Mouse (Mus musculus) ovary, adult 18-20 months (tissue): Measurements from ENCODE around the gene Maml3.

Source experiments
- DNase-seq: peaks from one replicate; pipeline ENCODE4 v3.0.0; 2022; ENCODE audit warnings: low spot score, mixed read lengths

Maml3 gene

DNA sequence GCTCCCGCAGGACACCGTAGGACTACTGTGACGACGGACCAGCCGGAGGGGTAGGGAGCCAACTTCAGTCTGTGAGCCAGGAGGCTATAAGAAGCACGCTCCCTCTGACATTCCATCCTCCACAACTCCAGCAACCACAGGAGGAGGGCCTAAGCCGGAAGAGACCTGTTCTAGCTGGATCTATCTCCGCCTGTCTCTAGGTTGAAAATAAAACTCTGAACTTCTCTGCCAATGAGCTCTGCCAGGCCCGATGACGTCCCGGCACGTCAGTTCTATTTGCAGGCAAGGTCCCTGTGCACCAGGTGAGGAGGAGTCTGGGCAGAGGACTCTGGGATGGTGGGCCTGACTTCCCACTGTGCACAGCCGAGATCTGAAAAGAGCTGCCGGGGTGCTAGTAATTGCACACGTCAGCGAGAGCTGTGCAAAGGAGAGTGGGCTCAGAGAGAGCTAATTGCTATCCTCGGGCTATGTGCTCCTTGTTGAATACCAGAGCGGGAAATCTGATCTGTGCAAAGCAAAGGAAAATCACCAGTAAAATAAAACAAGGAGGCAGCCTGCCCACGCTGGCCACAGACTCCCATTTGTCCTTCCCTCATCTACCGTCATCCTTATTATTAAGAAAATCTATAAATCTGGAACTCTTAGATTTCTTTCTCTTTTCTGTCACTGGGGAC lies 58.7 kb downstream of the Maml3 start:
- DNase-seq, result peak; percentile 68

DNA sequence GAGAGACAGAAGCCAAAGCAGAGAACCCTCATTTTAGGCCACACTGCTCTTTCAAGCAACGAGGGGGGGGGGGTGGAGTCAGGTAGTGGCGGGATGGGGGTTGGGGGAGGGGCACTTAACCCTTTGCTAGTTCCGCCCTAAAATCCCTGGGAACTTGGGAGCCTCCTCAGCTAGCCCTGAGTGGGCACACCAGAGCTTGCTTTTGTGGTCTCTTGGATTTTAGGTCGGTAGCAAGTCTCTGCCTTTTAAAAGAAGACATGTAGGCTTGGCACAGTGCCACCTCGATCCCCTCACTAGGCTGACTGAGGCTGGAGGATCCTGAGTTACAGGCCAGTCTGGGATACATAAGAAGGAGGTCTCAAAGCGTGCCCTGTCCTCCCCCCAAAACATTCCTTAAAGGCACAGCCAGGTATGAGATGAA lies 59.6 kb downstream of the Maml3 start:
- DNase-seq, result no peak

DNA sequence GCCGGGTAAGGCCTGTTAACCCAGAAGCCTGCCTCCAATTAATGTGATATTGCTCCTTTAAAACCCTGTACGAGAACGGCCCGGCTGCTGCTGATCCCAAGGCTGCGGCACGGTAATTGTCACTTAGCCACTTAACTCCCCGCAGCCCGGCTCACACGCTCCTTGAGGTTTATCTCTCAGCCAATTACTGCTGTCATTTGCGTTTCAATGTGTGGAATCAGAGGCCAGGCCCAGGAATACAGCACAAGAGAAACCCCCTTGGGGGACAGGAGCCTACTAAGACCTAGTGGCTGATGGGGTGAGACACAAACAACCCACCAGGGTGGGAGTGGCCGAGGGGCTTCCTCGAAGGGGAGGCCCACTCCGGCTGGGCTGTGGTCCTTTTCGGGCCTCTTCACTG lies 60.2 kb downstream of the Maml3 start:
- no peak for DNase-seq

DNA sequence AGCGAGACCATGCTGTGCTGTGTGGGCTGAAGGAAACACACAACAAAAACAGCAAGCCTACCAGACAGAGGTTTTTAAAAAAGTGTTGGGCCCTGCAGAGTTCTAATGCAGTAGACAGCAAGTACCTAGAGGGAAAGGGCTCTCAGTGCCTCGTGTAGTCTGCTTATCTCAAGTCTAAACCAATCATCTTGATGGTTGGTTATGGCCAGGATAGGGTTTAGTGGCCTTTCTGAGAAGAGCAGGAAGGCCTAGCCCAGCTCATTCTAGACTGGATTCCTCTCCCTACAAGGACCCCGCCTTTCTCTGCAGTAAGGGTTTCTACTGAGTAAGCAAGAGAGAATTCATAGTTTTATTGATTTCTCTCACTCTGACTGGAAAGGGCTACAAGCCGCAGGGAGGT lies 61.0 kb downstream of the Maml3 start:
- no peak for DNase-seq

DNA sequence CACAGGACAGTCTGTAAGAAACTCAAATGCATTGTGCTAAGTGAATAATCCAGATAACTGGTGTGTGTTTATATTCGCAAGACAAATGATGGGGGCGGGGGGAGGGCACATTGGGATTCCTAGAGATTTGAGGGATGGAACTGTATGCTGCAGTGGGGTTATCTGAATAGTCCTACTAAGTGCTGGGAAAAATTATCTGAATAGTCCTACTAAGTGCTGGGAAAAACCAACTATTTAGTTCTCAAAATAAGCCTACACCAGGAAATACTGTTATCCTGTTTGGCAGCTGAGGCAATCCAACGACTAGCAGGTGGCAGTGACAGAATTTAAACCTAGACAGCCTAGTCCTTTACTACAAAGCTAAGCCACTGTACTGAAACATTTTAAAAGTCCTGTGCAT lies 62.2 kb downstream of the Maml3 start:
- DNase-seq, result no peak

DNA sequence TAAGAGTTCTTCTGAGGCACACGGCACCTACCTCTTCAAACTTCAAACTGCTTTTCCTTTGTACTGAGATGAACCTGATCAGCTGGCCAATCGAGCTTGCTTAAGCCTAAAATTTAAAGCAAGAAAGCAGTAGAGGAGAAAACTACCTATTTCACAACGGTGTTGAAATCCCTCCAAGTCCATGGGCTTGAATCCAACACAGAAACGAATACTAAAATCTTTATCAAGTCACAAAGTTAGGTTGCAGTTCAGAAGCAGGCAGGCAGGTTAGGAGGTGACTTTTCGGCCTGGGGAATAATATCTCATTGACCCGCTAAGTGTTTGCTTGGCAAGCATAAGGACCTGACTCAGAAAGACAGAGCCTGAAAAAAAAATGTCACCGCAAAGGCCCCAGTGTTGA lies 64.9 kb downstream of the Maml3 start:
- no peak for DNase-seq

DNA sequence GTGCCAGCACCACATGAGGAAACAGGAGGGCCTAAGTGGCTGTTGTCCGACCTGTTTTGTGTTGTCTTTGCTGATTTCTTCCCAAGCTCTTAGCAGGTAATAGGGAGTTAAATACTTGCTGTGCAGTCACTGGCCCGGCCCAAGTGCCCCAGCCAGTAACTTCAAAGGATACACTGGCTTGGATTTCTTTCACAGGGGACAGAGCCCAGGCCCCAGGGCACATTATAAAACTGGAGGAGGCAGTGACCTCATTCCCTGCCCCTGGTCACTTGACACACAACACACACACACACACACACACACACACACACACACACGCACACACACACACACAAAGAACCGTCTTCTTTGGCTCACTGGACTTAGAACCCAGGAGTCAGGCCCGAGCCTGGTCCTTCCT lies 67.6 kb downstream of the Maml3 start:
- DNase-seq, result no peak

DNA sequence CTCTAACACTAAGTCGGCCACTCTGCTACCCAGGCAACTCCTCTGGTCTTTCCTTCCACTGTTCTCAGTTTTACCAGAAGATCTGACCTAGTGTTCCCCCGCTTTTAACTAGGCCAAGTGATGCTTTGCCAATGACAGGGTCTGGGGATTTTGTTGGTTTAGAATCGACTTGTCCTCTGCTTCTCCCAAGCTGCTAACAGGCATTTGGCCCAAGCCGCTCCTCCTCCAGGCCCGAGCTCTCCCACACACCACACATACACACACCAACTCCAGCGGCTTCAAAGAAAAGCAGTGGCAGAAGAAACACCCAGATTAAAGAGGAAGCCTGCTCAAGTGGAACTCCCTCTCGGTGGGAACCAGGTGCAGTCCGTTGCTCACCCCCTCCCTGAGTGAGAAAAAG lies 69.5 kb downstream of the Maml3 start:
- peak; percentile 51 for DNase-seq

DNA sequence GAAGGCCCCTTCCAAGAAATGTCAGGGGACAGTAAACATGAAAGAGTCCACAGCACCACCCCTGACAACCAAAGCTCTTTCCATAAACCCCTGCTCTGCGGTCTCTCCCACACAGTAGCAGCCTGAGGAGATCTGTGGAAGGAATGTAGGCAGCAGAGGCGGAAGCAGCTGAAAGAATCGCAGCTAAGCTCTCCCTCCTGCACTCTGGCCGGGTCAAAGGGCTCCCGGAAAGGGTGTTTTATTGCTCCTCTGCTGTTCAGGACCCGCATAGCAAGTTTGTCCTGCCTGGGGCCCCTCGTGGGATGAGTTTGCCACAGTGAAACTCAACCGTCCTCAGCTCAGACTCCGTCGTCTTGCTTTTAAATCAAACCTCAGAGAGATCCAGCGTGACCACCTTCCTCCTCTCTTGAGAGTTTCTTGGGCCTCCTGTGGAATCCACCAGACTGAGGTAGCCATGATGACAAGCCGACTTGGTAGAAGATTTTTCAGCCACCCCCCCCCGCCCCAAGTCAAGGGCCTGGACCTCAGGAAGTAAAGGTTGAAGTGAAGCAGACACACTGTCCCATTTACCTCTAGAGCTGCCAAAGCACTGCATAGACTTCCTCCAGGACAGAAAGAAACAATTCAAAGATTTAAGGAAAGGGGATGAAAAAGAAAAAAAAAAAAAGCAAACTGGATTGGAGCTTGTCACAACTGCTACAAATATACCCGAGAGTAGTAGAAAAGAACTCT lies 70.9 kb downstream of the Maml3 start:
- DNase-seq, result no peak

DNA sequence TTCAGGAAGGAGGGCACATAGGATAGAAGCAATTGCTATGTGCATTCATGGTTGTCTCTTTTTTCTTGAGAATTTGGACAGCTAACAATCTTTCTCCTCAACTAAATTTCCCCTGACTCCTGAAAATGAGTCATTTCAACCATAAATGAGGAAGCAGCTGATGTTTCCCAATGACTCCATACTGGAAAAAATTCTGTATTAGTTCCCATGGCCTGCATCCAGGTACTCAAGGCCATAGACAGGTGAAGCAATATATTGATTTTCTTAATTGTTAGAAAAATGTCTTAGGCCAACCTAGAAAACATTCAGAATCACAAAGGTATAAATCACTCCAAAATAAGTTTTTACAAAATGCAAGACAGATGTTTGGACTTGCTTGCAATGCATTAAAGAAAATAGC lies 73.5 kb downstream of the Maml3 start:
- no peak for DNase-seq

DNA sequence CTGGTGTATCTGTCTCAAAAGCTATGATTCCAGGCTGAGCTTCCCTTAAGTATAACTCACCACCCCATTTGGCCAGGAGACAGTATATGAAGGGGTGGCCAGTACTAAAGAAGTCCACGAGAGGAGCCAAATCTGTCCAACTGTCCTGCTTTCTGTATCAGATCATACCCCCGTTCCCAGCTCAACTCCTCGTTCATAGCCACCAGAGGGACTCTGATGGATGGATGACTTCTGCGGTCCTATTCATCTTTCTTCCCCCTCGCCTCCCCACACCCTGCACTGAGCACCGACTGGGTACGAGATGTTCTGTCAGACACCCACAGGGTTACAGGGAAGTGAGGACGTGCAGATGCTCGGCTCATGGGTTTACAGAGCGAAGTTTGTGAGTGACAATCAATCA lies 74.8 kb downstream of the Maml3 start:
- DNase-seq, result no peak

DNA sequence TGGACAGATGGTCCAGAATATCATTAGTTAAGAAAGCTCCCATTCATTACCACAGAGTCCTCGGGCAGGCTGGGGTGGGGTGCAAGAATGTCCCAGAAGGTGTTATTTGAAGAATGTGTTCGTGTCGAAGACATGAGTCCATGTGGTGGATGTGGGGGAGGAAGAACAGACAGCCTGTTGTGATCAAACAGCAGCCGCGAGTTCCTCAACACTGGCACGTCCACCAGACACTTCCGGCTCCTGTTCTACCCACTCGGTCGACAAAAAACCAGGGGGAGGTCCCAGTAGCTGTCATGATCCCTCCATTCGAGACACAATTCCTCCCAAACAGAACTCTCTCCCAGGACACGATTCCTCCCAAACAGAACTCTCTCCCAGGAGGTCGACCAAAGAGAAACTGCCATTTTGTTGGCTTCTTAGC lies 75.2 kb downstream of the Maml3 start:
- no peak for DNase-seq

DNA sequence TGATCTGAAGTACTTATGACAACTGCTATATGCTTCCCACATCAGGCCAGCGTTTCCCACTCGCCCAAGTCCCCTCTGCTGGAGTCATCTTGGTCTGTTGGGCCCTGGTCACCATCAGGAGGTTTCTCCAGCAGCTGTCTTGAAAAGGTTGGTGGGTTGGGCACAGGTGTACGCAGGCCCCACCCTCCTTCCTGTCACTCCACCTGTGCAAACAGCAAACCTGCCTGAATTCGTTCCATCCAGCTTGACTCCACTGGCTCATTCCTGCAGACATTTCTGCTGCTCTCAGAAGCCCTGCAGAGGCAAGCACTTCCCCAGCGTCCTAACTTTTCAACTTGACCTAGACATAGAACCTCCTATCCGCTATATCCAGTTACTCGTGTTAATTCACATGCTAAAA lies 76.9 kb downstream of the Maml3 start:
- no peak for DNase-seq

DNA sequence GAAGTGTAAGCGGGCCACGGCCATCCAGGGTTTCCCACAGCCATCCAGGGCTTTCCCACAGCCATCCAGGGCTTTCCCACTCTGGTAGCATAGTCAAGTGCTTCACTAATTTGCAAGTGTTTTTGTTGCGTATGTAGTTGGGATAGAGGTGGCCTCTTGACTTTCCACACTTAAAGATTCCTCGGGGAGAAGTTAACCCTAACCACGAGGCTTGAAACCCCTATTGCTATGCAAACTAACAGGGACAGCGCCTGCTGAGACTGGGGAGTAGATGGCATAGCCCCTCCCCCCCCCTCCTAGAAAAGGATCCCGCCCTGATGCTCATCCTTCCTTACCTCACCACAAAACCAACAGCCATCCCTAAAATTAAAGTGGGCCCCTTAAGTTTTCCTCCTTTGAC lies 82.4 kb downstream of the Maml3 start:
- no peak for DNase-seq

DNA sequence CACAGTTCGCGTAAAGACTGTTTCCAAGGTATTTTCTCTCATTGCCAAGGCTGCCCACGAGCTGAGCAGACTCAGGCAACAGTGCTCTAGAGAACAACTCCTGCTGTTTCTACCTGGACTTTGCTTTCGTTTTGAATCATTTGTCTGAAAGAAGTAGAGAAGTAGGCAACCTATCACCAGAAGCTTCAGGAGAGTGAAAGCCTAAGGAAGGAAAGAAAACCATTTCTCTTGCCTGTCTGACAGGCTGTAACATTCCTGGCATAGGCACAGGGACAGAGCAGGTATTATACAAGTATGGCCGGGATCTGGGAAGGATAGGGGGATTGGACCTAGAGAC lies 86.8 kb downstream of the Maml3 start:
- no peak for DNase-seq

DNA sequence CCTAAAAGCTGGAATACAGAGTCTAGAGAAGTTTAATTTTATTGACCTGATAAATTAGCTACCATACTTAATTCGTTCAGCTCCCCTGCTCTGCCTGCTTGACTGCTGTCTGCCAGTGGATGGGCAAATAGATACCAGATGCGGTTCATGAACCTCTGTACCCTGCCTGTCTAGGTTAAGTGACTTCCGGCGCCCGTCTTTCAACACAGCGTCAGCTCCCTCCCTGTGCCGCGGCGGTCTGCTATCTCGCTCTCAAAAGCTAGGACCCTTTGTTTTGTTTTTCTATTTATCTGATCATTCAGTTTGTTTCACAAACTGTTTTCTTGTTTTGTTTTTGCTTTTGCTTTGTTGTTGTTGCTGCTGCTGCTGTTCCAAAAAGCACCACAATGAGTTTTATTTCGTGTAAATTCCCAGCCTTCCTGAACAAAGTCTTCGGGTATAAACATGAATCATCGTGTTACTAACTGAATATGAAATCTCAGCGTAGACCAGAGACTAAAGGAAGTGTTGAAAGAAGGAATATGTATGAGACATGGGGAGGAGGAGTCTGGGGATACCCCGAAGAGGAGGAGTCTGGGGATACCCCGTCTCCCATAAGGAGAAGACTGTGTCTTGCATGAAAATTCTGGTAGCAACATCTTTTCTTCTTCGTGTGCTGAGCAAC lies 87.3 kb downstream of the Maml3 start:
- DNase-seq, result no peak

DNA sequence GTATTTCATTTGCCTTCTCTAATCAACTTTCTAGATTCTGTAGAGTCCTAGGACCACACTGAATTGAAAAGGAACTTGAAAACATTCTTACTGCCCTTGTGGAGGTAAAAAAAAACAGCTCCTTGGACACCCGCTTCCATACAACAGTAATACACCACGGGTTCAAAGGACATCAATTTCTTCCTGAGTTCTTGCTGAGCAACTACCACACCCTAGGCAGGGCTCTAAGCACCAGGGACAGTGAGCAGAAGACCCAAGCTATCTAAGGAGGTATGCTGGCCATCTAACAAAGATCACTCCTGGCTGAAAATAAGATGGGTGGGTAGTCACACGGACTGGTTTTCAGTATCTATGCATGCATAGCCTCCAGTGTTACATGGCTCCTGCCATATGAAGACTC lies 88.7 kb downstream of the Maml3 start:
- DNase-seq, result no peak

DNA sequence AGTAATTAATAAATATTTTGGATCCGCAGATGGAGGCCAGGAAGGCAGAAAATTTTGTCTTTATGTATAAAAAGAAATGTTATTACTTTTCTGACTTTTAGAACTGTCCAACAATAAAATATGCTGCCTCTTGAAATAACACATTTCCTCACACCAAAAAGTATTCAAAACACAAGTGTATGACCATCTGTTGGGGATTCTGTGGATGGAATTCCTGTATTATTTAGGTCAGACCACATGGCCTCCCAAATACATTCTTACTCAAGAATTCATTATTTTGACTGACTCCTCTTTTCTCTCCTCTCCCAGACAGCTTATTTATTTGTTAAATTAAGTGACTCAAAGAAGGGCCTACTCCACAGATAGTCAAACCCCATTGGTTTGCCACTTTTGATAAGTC lies 89.3 kb downstream of the Maml3 start:
- no peak for DNase-seq

DNA sequence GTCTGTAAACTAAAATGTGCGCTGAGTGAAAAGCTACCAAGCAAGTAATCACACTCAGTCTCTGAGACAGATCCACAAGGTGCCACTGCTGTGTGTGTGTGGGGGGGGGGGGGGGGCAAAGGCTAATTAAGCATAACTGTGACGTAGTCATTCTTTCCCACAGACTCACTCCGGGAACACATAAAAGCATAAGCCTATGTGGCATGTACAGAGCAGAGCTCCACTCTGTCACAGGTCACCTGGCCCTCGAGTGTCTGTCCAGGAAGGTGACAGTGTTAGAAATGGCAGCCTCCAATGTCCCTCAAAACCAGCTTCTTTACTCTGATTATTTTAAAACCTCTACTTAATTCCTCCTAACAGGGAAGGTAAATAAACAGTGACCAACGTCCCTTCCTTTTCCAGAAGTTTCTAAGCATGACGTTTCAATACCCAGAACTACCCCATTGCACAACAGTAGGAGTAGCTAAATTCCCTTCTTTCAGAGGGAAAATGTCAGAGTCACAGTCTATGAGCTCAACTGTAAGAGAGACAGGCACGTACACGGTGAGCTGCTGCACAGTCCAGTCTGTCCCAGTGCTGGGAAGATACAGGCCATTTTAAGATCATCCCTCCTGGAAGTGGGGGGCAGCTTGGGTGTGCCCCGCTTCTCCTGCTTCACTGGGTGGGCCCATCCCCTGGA lies 93.7 kb downstream of the Maml3 start:
- DNase-seq, result no peak

DNA sequence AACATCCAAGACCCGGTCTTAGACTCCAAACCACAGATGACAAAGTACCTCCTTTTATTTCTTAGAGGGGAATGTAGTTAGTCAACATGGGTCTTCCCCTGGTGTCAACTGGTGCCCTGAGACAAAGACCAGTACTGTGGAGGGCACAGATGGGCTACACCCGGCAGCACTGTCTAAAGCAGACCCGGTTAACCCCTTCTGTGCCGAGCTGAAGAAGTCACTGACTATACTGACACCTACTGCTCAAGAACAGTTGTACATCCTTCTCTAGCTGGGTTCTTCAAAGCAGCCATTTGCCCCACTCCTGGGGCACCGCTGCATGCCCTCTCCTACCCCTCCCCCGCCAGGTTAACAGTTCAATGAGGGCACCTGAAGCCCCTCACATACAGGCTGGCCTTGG lies 95.6 kb downstream of the Maml3 start:
- DNase-seq, result no peak

DNA sequence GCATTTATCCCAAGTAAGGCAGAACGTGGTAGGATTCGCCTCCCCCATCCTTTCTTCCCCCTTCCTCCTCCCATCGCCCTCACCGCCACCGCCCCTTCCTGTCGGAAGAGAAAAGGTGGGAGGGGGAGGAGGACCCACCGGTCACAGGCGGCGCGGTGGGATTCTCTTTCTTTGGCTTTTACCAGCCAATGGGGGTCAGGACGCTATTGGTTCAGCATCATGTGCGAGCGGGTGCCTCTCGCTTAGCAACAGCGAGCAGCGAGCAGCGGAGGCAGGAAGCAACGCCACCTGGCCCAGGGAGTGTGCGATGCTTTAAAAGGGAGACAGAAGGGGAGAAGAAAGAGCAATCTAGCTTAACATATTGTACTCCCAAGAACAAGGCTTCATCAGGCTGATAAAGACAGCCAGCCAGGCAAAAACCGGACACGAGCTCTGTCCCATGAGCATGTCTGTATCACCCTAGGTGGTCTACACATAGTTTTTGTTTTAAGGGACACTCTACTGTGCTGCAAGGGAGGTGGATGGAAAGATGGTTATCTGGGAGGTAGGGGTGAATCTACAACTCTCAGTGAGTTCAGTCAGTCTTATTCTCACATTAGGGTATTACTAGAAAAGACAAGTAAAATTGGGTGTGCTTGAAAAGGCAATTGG lies 97.1 kb downstream of the Maml3 start:
- DNase-seq, result peak; percentile 20

DNA sequence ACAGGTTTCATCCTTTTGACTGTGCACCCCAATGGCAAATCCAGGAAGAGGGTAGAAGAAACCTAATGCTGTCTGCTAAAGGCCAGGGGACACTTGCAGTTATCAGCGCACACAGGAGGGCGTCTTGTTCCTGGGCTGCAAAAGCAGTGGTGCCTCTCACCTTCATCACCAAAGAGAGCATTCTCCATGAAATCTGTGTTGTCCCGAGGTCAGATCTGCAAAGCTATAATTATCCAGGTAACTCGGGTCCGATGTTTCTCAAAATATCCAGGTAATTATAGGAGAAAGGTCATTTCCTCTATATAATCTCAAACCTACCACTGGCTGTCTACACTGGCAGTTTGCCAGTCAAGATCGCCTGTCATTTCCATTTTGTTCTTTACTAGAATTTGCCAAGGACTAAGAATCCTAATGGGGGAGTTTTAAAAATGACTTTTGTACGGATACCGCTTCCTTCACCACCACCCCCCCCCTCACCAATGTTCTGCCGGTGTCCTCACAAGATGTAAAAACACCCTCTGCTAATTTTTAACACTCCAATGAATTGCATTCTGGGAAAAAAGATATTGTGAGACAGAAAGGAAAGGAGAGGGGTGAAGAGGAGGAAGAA lies 98.0 kb downstream of the Maml3 start:
- DNase-seq, result no peak
